Mouse (Mus musculus) forebrain, embryonic 14.5 days (tissue): Measurements from ENCODE around the gene 1520401A03Rik. TPM values are rescaled to one million over a fixed set of nuclear protein-coding genes. Genes with fewer than 3 reads are reported as not detected.

Experiments
- ATAC-seq: fragments of 200-750 bp; cut with Nextera tagmentation; 2 replicates; pipeline ENCODE4 v1.8.0; 2017; ENCODE audit warnings: mild to moderate bottlenecking, moderate library complexity
- DNase-seq: peaks from one replicate; pipeline ENCODE4 v3.0.0-alpha.2; 2015; ENCODE audit warnings: low spot score
- H3K27ac ChIP-seq: fragments of 300-500 bp; sonication (generic); 2 replicates; pipeline ENCODE4 v1.5.1; 2014; ENCODE audit warnings: low read depth, mild to moderate bottlenecking, control low read depth, low read length, moderate library complexity
- H3K27me3 ChIP-seq: fragments of 300-500 bp; sonication (generic); replicated peaks from 2 replicates; pipeline ENCODE4 v1.6.1; 2014; ENCODE audit warnings: low read length, control low read depth, mixed read lengths; ENCODE audit not compliant: control insufficient read depth, insufficient read depth
- H3K36me3 ChIP-seq: fragments of 300-500 bp; sonication (generic); 2 replicates; pipeline ENCODE4 v1.6.1; 2014; ENCODE audit warnings: low read length, control low read depth; ENCODE audit not compliant: control insufficient read depth, insufficient read depth
- H3K4me1 ChIP-seq: fragments of 300-500 bp; sonication (generic); 2 replicates; pipeline ENCODE4 v1.6.1; 2014; ENCODE audit warnings: antibody characterized with exemption, low read length, control low read depth; ENCODE audit not compliant: control insufficient read depth, insufficient read depth
- H3K4me2 ChIP-seq: fragments of 300-500 bp; sonication (generic); 2 replicates; pipeline ENCODE4 v1.6.1; 2014; ENCODE audit warnings: mild to moderate bottlenecking, control low read depth, low read length
- H3K4me3 ChIP-seq: fragments of 300-500 bp; sonication (generic); 2 replicates; pipeline ENCODE4 v1.5.1; 2014; ENCODE audit warnings: low read depth, low read length, control low read depth
- H3K9ac ChIP-seq: fragments of 300-500 bp; sonication (generic); 2 replicates; pipeline ENCODE4 v1.6.1; 2014; ENCODE audit warnings: mild to moderate bottlenecking, low read length, control low read depth, moderate library complexity
- H3K9me3 ChIP-seq: fragments of 300-500 bp; sonication (generic); replicated peaks from 2 replicates; pipeline ENCODE4 v1.6.1; 2016; ENCODE audit warnings: low read length, control low read depth, mixed read lengths; ENCODE audit not compliant: control insufficient read depth
- WGBS: fragments of 180-500 bp; shearing (Covaris S2); extraction: QIAGEN DNeasy Blood & Tissue Kit; methylation state at CpG from one replicate; pipeline ENCODE4 v1.1.7; 2014; 5-methylcytosine and 5-hydroxymethylcytosine counted together
- polyA plus RNA-seq: library from polyadenylated mRNA; unstranded; fragments of >200 nt; fragmentation: Nextera tagmentation; extraction: Ambion mirVana; gene quantifications from 2 replicates; pipeline ENCODE4 v1.2.1, GENCODE M21; 2014

1520401A03Rik gene
- polyA plus RNA-seq, 1 experiment from 2014 or later = not detected

DNA sequence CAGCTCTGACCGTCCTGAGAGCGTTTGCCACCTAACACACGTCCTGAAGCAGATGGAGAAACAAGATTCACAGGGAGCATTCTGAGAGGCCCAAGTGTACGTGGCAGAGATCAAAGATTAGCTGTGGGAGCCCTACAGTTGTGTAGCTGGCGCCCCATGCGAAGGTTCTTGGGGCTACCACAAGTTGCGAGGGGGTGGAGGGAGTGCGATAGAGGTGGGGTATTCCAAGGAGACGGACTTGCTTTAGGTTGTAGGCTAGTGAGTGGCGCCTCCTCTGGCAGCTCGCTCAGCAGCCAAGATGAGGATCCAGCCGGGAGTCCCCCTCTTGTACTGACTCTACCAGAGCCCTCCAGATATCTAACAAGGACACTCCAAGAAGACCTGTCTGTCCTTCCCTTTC is 23.7 kb upstream of the 1520401A03Rik start:
- ATAC-seq (no peak), DNase-seq (no peak)
- H3K27ac ChIP-seq = no peak overlapping the region
- peaks cover 58% of the 10 kb centered on the region for H3K27me3 ChIP-seq
- peaks cover 12% of the 10 kb centered on the region for H3K36me3 ChIP-seq
- peaks cover 9% of the 10 kb centered on the region; the same call in 1 of the 2 replicates for H3K4me1 ChIP-seq
- H3K9me3 ChIP-seq = no peaks in the 10 kb centered on the region
- H3K4me2 ChIP-seq = peak overlapping the region; percentile 63
- H3K4me3 ChIP-seq = peak overlapping the region; percentile 32; the same call in 1 of the 2 replicates
- 2% methylated on average over 12 of the region's 12 CpGs for WGBS
- H3K9ac ChIP-seq = no peak overlapping the region

DNA sequence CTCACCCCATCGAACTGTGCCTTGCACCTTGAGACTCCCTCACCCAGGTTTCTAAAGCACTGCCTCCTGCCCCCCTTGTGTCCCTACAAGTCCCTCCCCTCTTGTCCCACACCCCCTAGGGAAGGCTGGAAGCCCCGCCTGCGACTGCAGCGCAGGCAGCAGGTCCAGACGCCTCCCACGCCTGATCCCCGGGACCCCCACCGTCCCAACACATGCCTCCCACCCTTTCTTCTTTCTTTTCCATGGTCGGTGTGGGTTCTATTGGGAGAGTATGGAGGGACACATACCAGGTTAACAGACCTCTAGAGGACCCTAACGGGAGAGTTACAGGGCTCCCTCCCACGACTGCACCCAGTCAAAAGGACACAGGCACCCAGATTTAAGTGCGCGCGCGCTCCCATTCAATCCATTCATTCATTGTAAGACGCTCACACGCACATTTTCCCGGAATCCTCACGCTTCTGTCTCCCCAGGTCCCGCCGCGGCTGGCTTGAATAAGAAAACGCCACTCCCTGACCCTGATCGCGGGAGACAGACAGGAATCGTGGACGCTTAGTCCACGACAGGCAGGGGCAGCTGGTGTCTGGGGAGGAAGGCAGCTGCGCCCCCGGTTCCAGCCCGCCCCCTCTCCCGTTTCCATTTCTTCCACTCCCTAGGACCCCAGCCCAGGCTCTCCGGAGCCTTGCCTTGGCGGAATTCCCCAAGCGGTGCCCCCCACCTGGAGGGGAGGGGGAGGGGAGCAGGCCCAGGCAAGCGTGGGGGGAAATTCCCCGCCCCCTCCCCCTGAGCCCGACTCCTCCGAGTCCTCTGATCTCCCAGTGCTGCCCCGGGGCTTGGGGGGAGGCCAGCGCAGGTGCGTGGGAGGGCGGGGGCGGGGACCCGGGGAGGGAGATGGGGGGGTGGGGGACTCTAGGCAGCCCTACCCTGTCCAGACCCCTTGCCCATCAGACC is 23.0 kb upstream of the 1520401A03Rik start, which contains the start of gene Kremen2:
TSS of gene Kremen2 (minus strand) at position 533 of the 951 bp plus-strand sequence.
- WGBS = under 1% methylated on average over 38 of the region's 45 CpGs
- peak within 1 kb of the TSS; percentile 32 for H3K4me3 ChIP-seq
- H3K4me2 ChIP-seq = peak within 1 kb of the TSS; percentile 63
- peaks cover 11% of the 10 kb centered on the region; the same call in 1 of the 2 replicates for H3K4me1 ChIP-seq
- H3K36me3 ChIP-seq = peaks cover 5% of the 10 kb centered on the region; the same call in 1 of the 2 replicates
- DNase-seq (peak; percentile 59), ATAC-seq (0 out of 2 replicates have a peak, but pooled peaks have one; percentile 10)
- H3K27ac ChIP-seq = no peak within 1 kb of the TSS
- no peaks in the 10 kb centered on the region for H3K9me3 ChIP-seq
- peak within 1 kb of the TSS; percentile 55 for H3K9ac ChIP-seq
- peaks cover 64% of the 10 kb centered on the region for H3K27me3 ChIP-seq

DNA sequence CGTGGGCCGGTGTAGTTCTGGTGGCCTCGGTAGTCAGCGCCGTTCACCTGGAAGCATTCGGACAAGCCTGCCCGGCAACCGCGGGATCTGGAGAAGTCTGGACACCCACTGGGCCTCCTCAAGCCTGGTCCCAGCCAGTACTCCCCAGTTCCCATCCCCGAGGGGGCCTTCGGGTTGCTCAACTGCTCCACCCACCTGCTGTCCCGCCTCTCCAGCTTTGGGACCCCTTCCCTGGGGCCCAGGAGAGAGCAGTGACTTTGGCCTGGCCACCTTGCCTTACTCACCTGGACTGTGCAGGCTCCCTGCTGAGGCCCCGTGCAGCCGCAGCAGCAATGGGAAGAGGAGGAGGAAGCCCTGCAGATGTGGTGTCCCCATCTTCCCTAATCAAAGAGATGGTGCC is 22.1 kb upstream of the 1520401A03Rik start:
- Histone ChIP-seq H3K4me3 (0 out of 2 replicates have a peak overlapping the region, but pooled peaks have one; percentile 32), H3K4me2 (no peak overlapping the region), H3K9ac (no peak overlapping the region), H3K27me3 (peaks cover 64% of the 10 kb centered on the region), H3K36me3 (no peaks in the 10 kb centered on the region), H3K27ac (no peak overlapping the region), H3K4me1 (peaks cover 13% of the 10 kb centered on the region; the same call in 1 of the 2 replicates), H3K9me3 (no peaks in the 10 kb centered on the region)
- 2% methylated on average over 14 of the region's 14 CpGs for WGBS
- ATAC-seq (no peak), DNase-seq (no peak)

DNA sequence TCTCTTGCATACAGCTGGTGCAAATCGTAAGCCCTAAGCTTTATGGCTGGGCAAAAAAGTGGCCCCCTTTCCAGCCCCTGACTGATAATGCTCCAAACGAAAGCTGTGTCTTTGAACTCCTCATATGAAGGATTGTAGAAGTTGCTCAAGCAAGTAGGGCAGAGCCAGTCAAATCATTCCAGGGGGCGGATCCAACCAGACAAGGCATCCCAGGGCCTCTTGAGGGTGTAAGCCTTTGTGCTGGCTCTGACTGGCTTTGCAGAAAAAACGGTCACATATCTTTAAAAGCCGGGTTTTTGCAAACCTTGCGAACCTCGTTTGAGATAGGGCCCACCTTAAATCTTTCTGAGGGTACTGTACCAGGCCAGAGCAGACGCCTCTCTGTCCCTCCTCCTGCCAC is 21.5 kb upstream of the 1520401A03Rik start:
- no peak overlapping the region for H3K9ac ChIP-seq
- 18% methylated on average over 8 of the region's 8 CpGs for WGBS
- no peaks in the 10 kb centered on the region for H3K9me3 ChIP-seq
- H3K27ac ChIP-seq = no peak overlapping the region
- no peaks in the 10 kb centered on the region for H3K36me3 ChIP-seq
- DNase-seq (no peak), ATAC-seq (no peak)
- H3K4me1 ChIP-seq = peaks cover 17% of the 10 kb centered on the region; the same call in 1 of the 2 replicates
- peaks cover 64% of the 10 kb centered on the region for H3K27me3 ChIP-seq
- no peak overlapping the region for H3K4me3 ChIP-seq
- no peak overlapping the region for H3K4me2 ChIP-seq

DNA sequence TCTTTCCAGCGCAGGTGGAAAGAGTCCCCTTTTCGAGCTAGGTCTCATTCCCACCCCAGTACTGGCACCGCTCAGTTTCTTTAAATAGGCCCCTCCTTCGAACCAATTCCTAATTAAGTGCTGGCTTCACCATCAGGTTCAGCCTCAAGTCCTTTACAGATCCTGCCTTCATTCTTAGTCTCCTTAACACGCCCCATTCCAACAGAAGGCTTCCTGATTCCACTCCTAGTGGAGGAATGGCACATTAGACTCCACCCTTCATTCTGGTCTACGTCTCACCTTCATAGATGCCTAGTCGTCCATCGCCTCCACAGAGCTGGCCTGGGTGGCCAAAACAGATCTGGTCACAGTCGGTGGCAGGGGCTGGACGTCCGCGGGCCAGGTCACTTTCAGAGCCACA is 20.4 kb upstream of the 1520401A03Rik start:
- H3K4me2 ChIP-seq = no peak overlapping the region
- peaks cover 64% of the 10 kb centered on the region for H3K27me3 ChIP-seq
- H3K4me1 ChIP-seq = peaks cover 23% of the 10 kb centered on the region; the same call in 1 of the 2 replicates
- no peaks in the 10 kb centered on the region for H3K9me3 ChIP-seq
- H3K36me3 ChIP-seq = 0 out of 2 replicates have a peak, but pooled peaks cover 2% of the 10 kb centered on the region
- WGBS = 64% methylated on average over 12 of the region's 12 CpGs
- H3K27ac ChIP-seq = no peak overlapping the region
- DNase-seq (no peak), ATAC-seq (no peak)
- H3K9ac ChIP-seq = no peak overlapping the region
- peak overlapping the region; percentile 10; the same call in 1 of the 2 replicates for H3K4me3 ChIP-seq

DNA sequence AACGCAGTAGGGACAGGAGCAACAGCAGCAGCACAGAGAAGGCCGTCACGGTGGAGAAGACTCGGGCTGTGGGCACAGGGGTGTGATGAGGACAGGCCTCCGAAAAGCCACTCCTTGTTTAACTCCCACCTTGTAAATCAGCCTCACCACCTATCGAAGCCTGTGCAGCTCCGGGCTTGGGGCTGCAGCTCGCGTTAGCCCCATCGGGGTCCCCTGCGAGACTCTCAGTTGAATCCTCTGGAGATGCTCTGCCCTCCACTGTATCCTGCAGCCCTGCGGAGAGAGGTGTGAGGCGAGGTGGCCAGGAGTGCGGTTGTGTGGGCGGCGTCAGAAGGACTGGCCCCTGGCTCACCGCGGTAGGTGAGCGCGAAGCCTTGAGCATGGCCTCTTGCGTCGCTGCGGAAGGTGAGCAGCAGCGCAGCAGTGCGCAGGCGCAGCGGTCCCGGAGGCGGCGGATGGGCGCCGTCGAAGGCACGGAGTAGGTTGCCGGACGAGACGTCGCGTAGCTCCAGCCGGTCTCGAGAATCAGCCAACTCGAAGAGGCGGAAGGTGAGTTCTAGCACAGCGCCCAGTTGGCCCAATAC is 19.7 kb upstream of the 1520401A03Rik start:
- peak overlapping the region; percentile 43 for H3K4me2 ChIP-seq
- H3K36me3 ChIP-seq = peaks cover 8% of the 10 kb centered on the region; the same call in 1 of the 2 replicates
- ATAC-seq = no peak
- no peak overlapping the region for H3K9ac ChIP-seq
- peaks cover 59% of the 10 kb centered on the region for H3K27me3 ChIP-seq
- H3K27ac ChIP-seq = no peak overlapping the region
- H3K4me1 ChIP-seq = peaks cover 23% of the 10 kb centered on the region; the same call in 1 of the 2 replicates
- peak overlapping the region; percentile 10 for H3K4me3 ChIP-seq
- WGBS = 7% methylated on average over 44 of the region's 44 CpGs
- no peaks in the 10 kb centered on the region for H3K9me3 ChIP-seq
- DNase-seq = peak; percentile 31

DNA sequence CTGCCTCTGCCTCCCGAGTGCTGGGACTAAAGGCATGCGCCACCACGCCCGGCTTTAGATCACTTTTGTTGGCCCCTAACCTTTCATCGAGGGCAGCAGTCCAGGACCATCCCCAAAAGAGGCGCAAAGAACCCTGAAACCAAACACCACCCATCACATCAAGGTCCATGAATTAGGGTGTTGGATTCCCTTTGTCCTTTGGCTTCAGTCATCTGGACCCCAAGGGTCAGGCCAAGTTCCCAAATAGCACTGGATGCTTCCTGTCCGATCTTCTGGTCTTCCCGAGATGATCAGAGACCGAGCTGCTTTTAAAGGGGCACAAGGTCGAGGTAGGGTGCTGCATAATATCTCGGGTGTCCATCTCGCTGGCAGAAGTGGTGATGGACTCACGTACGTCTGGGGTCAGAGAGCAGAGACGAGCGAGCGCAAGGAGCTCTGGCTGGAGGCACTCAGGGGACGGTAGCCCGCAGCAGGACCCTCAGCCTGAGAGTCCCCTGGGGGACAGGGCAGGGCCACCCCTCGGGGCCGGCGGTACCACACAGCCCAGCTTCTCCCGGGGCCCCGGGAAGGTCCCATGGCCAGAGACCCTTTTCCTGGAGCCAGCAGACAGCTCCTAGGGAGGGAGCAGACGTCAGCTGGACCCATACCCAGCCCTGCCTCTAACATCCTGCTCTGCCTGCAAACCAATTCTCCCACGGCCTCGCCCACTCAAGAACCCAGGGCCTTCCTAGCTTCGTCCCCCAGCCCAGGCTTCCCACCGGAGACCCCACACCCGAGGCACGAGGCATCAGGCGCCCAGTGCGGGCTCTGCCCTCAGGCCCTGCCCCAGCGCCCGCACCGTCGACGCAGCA is 19.0 kb upstream of the 1520401A03Rik start:
- Histone ChIP-seq H3K9me3 (no peaks in the 10 kb centered on the region), H3K27me3 (peaks cover 55% of the 10 kb centered on the region), H3K4me2 (no peak overlapping the region), H3K4me1 (peaks cover 23% of the 10 kb centered on the region; the same call in 1 of the 2 replicates), H3K4me3 (no peak overlapping the region), H3K27ac (no peak overlapping the region), H3K36me3 (peaks cover 14% of the 10 kb centered on the region), H3K9ac (no peak overlapping the region)
- 56% methylated on average over 37 of the region's 38 CpGs for WGBS
- no peak for ATAC-seq
- DNase-seq = no peak

DNA sequence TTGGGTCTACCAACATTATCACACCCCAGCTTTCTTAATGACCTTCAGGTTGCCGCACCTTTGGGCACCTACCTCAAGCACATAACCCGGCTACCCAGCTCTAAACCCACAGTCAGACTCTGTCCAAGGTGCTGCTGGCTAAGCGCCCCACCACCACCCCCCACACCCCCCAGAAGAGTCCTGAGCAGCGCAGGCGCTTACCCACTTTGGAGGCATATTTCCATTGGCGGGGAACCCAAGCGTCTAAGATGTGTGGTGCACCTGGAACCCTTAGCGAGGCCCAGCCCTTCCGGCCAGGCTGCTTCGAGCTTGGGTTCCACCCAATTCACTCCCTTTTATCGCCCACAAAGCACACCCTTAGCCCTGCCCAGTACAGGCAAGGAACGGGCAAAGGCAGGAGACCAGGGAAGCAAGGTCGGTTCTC is 18.0 kb upstream of the 1520401A03Rik start, which contains the start of gene Paqr4:
TSS of gene Paqr4 (minus strand) at position 270 of the 424 bp plus-strand sequence.
- H3K4me3 ChIP-seq = peak within 1 kb of the TSS; percentile 50
- ATAC-seq (peak; percentile 23; the same call in 1 of the 2 replicates), DNase-seq (no peak)
- peak within 1 kb of the TSS; percentile 63 for H3K27ac ChIP-seq
- H3K9ac ChIP-seq = peak within 1 kb of the TSS; percentile 85
- H3K36me3 ChIP-seq = peaks cover 23% of the 10 kb centered on the region
- no peaks in the 10 kb centered on the region for H3K9me3 ChIP-seq
- H3K27me3 ChIP-seq = peaks cover 47% of the 10 kb centered on the region
- H3K4me1 ChIP-seq = peaks cover 19% of the 10 kb centered on the region; the same call in 1 of the 2 replicates
- 7% methylated on average over 13 of the region's 13 CpGs for WGBS
- peak within 1 kb of the TSS; percentile 98 for H3K4me2 ChIP-seq
